Mouse (Mus musculus) liver, adult (tissue): ENCODE results near the gene Slc9a1.

Experiments used
- GATA4 ChIP-seq: IDR thresholded peaks from 2 replicates; pipeline ENCODE4 v1.6.1; 2014; ENCODE audit warnings: mild to moderate bottlenecking, low read length; ENCODE audit not compliant: insufficient replicate concordance

Gene Slc9a1

DNA sequence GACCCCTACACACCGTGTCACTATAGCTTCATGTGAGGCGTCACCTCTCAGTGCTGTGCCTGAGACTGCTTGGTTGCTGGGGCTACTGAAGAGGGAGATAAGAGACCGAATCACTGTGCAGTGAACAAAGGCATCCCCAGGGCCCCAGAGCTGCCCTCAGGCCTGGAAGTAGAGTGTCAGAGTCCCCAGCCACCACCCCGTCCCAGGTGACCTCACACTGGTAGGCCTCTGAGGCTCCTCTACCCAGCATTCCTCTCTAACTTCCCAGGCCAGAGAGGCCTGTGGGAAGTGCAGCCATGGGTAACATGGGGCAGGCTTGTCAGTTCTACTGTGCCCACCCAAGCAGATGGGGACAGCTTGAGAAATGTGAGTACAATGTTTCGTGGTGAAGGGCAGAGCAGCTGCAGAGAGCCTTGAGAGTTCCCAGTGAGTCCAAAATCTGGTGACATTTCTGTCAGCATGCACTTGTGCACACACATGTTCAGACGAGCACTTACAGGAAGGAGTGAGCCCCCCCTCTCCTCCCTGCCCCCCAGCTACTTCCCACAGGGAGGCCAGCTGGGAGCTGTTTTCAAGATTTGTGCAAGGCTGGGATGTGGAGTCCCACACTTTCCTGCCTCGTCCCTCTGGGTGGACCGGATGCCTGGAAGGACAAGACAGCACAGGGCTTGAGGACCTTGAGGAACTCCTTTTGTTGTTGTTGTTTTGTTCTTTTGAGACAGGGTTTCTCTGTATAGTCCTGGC, 37.0 kb downstream of the Slc9a1 start:
- no peak for TF ChIP-seq GATA4

DNA sequence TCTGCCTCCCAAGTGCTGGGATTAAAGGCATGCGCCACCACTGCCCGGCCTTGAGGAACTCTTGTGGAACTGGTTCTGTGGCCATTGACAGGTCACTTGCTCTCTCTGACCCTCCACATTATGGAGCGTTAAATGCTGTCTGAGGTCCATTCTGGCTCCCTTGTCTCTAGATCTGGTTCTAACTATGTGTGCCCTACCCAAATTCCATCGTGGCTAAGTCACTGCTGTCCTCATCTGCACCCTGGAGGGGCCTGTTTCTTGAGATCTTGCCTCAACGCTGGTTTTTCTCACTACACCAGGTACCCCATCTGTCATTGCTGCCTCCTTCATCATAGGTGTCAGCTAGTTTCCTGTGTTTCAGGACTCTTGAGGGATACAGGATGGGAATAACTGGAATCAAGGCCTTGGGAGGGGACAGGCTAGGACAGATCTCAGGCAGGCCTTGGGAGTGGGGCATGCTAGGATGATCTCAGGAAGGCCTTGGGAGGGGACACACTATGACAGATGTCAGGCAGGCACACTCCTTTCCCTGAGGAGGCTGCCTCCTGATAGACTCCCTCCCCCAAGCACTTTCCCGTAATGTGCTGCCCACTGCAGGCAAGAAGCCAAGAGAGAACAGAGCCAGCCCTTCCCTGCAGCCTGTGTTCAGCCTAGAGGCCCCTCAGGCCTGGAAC, 37.7 kb downstream of the Slc9a1 start:
- TF ChIP-seq GATA4, result no peak

DNA sequence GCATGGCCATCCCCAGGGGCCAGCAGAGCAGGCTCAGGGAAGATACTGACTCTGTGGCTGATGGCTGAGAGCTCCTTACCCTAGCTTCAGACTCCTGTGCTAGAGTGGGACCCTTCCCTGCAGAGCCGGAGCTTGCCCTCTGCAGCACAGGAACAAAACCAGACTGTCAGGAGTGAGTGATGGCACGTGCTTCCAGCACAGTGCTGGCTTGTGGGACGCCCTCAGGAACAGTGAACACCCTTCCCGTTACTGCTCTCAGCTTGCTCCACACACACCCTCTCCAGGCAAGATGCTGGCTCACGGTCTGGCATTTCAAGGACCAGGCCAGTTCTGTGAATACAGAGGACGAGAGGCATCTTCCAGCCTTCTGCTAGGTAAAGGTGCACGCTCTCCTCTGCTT, 38.5 kb downstream of the Slc9a1 start:
- no peak for TF ChIP-seq GATA4

DNA sequence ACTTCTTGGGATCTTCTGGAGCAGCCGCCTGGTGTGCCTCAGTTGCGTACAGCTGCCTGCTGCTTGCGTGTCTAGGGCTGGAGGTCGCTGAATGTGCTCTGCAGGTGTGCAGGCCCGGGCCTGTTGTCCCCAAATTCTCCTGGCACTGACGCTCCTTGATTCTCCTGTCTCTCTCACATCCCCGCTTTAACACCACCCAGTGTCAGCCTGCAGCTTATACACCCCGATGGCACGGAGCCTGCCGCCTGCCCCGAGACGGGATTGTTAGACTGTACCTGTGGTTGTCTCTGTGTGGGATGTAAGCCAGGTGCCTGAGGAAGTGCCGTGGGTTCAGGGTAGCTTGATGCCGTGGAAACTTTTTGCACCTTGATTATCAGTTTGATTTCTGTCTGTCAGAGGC, 41.5 kb downstream of the Slc9a1 start:
- TF ChIP-seq GATA4, result no peak

DNA sequence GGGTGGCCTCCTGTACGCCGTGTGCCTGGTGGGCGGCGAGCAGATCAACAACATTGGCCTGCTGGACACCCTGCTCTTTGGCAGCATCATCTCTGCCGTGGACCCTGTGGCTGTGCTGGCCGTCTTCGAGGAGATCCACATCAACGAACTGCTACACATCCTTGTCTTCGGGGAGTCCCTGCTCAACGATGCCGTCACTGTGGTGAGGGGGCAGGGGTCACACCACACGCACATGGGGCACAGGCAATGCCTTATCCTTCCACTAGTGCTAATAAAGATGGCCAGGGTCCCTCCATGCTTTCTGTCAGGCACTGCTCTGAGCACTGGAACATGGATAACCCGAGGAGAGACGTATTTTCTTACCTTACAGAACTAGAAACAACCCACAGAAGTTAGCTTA, 42.6 kb downstream of the Slc9a1 start:
- no peak for TF ChIP-seq GATA4

- TF ChIP-seq GATA4, result no peak
Observed at GRCm38 (mm10) chr4:133412575-133413540, 43.4 kb downstream of the Slc9a1 start.

GRCm38 (mm10) chr4:133413617-133414016, 44.1 kb downstream of the Slc9a1 start:
- TF ChIP-seq GATA4, result no peak

DNA sequence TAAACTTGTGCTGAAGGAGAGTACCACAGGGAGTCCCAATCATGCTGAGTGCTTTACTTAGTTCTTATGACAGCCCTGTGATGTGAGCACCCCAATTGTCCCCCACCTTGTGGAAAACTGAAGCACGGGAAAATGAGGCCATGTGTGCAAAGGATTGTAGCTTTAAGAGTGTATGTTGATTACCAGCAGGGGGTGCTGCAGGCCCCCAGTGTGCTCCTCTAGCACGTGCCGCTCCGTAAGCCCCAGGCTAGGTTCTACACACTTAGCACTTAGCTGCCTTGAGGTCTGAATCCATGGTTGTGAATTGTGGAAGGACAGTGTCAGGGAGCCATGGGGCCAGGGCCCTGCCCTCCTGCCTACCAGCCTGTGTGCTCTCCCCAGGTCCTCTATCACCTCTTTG, 45.4 kb downstream of the Slc9a1 start:
- no peak for TF ChIP-seq GATA4

DNA sequence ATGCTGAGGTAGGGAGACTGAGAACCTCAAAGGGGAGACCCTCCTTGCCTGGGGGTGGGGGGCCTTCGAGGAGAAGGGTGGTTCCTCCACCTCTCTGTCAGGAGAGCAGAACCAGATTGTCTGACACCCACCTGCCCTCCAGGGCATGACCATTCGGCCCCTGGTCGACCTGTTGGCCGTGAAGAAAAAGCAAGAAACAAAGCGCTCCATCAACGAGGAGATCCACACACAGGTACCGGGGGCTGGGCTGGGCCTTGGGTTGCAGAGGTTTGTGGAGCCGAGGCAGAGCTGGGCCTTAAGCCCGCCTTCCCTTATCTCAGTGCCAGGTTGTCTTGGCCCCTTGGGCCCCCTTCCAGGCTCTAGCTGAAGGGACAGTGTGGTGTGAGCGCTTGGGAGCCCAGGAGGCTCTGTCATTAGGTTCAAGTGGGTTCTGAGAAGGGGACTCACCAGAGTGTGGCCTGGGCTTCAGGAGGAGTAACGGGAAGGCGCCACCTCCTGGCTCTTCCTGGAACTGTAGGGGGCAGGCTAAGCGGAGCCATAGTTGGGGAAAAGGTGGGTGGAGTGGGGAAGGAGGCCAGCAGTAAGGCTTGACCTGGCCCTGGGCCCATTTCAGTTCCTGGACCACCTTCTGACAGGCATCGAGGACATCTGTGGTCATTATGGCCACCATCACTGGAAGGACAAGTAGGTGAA, 50.0 kb downstream of the Slc9a1 start:
- TF ChIP-seq GATA4, result no peak

DNA sequence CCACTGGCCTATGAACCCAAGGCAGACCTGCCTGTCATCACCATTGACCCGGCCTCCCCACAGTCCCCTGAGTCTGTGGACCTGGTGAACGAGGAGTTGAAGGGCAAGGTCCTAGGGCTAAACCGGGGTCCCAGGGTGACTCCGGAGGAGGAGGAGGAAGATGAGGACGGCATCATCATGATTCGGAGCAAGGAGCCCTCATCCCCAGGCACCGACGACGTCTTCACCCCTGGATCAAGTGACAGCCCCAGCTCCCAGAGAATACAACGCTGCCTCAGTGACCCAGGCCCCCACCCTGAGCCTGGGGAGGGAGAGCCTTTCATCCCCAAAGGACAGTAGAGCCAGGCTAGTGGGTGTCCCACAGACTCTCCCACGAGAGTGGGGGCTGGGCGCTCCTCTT, 52.5 kb downstream of the Slc9a1 start:
- TF ChIP-seq GATA4, result no peak

- TF ChIP-seq GATA4, result no peak
Observed at GRCm38 (mm10) chr4:133422601-133423000, 53.1 kb downstream of the Slc9a1 start.

DNA sequence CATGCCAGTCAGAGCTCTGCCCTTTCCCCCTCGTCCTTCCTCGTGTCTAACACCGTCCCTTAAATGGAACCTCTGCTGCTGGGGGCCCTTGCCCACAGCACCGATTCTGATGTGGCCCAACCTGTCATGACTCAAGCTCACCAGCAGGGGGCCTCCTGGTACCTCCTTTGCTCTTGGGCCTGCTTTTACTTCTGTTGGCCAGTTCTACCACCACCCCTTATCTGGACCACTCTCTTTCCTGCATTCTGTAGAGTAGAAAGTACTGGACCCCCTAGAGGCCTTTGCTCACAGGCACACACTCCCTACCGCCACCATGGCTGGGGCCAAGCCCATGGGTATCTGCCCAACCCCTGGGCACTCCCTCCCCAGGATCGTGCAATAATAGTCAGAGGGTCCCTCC, 53.6 kb downstream of the Slc9a1 start:
- TF ChIP-seq GATA4, result no peak

- TF ChIP-seq GATA4, result no peak
Observed at GRCm38 (mm10) chr4:133423691-133424090, 54.2 kb downstream of the Slc9a1 start.

DNA sequence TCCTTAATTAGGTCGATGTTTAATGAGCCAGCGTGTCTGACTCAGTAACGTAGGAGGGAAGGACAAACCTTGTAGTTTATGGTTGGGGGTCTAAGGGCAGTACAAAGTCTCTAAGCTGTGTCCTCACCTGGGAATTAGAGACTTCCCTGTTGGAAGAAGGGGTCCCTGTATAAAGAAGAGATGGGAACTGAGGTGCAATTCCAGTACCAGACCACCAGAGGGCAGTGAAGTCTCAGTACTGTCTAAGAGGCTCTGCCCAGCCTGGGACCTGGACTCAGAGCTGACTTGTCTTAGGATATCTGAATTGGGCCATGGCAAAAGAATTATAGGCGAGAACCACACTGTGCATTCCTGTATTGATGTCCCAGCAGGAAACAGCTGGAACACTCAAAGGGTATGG, 54.6 kb downstream of the Slc9a1 start:
- TF ChIP-seq GATA4, result no peak

GRCm38 (mm10) chr4:133426141-133426540, 56.6 kb downstream of the Slc9a1 start:
- no peak for TF ChIP-seq GATA4
